Mouse (Mus musculus) liver, postnatal 0 days (tissue): ENCODE measurements around the gene Ttc16. TPM values are rescaled to one million over a fixed set of nuclear protein-coding genes. Genes with fewer than 3 reads are reported as not detected.

Experiments used
- ATAC-seq: fragments of 200-750 bp; cut with Nextera tagmentation; 2 replicates; pipeline ENCODE4 v1.8.0; 2017; ENCODE audit warnings: mild to moderate bottlenecking, moderate library complexity
- DNase-seq: peaks from one replicate; pipeline ENCODE4 v3.0.0-alpha.2; 2016
- H3K27ac ChIP-seq: fragments of 300-500 bp; sonication (generic); 2 replicates; pipeline ENCODE4 v1.5.1; 2014; ENCODE audit warnings: antibody characterized with exemption, moderate library complexity, mild to moderate bottlenecking, low read depth
- H3K27me3 ChIP-seq: fragments of 300-500 bp; sonication (generic); 2 replicates; pipeline ENCODE4 v1.6.1; 2014; ENCODE audit warnings: low read length, control low read depth, mixed read lengths; ENCODE audit not compliant: insufficient read depth
- H3K36me3 ChIP-seq: fragments of 300-500 bp; sonication (generic); replicated peaks from 2 replicates; pipeline ENCODE4 v1.6.1; 2014; ENCODE audit warnings: mild to moderate bottlenecking, control low read depth, low read length, moderate library complexity, mixed read lengths; ENCODE audit not compliant: insufficient read depth
- H3K4me1 ChIP-seq: fragments of 300-500 bp; sonication (generic); 2 replicates; pipeline ENCODE4 v1.6.1; 2014; ENCODE audit warnings: antibody characterized with exemption, mild to moderate bottlenecking, control low read depth; ENCODE audit not compliant: insufficient read depth
- H3K4me2 ChIP-seq: fragments of 300-500 bp; sonication (generic); 2 replicates; pipeline ENCODE4 v1.6.1; 2014; ENCODE audit warnings: low read depth, mild to moderate bottlenecking, low read length, moderate library complexity, mixed read lengths
- H3K4me3 ChIP-seq: fragments of 300-500 bp; sonication (generic); 2 replicates; pipeline ENCODE4 v1.5.1; 2014; ENCODE audit warnings: low read depth, low read length
- H3K9ac ChIP-seq: fragments of 300-500 bp; sonication (generic); replicated peaks from 2 replicates; pipeline ENCODE4 v1.6.1; 2014; ENCODE audit warnings: mild to moderate bottlenecking, moderate library complexity
- H3K9me3 ChIP-seq: fragments of 300-500 bp; sonication (generic); 2 replicates; pipeline ENCODE4 v1.6.1; 2016; ENCODE audit warnings: mild to moderate bottlenecking, control low read depth, low read length, mixed read lengths
- CTCF ChIP-seq: sonication (generic); IDR thresholded peaks from 2 replicates; pipeline ENCODE4 v1.5.1; 2016; ENCODE audit warnings: antibody characterized with exemption, low read depth
- EP300 ChIP-seq: IDR thresholded peaks from 2 replicates; pipeline ENCODE4 v1.6.1; 2016; ENCODE audit warnings: antibody characterized with exemption, low read depth, mild to moderate bottlenecking
- WGBS: fragments of 180-500 bp; shearing (Covaris S2); extraction: QIAGEN DNeasy Blood & Tissue Kit; methylation state at CpG from one replicate; pipeline ENCODE4 v1.1.7; 2014; ENCODE audit not compliant: insufficient replicate concordance; 5-methylcytosine and 5-hydroxymethylcytosine counted together
- polyA plus RNA-seq: library from polyadenylated mRNA; unstranded; fragments of >200 nt; fragmentation: Nextera tagmentation; extraction: Ambion mirVana; gene quantifications from 2 replicates; pipeline ENCODE4 v1.2.1, GENCODE M21; 2015

Gene Ttc16
- polyA plus RNA-seq, 1 experiment from 2014 or later: 0.08 TPM

GRCm38 (mm10) chr2:32734933-32735332, 40.5 kb downstream of the Ttc16 start:
- Histone ChIP-seq H3K4me1 (no peaks in the 10 kb centered on the region; the same call in 1 of the 2 replicates), H3K27ac (peak overlapping the region; percentile 51), H3K4me3 (no peak overlapping the region), H3K36me3 (peaks cover 8% of the 10 kb centered on the region; the same call in 1 of the 2 replicates), H3K9ac (no peak overlapping the region), H3K4me2 (no peak overlapping the region), H3K9me3 (no peaks in the 10 kb centered on the region), H3K27me3 (no peaks in the 10 kb centered on the region)
- 64% methylated on average over 4 of the region's 4 CpGs for WGBS
- DNase-seq (no peak), ATAC-seq (peak; percentile 69)
- TF ChIP-seq EP300 (no peak; the same call in 1 of the 2 replicates), CTCF (no peak)

- Histone ChIP-seq H3K27ac (peak overlapping the region; percentile 51), H3K9ac (no peak overlapping the region), H3K9me3 (no peaks in the 10 kb centered on the region), H3K4me3 (no peak overlapping the region), H3K4me1 (no peaks in the 10 kb centered on the region; the same call in 1 of the 2 replicates), H3K36me3 (peaks cover 8% of the 10 kb centered on the region; the same call in 1 of the 2 replicates), H3K27me3 (no peaks in the 10 kb centered on the region), H3K4me2 (no peak overlapping the region; the same call in 1 of the 2 replicates)
- DNase-seq (no peak), ATAC-seq (peak; percentile 19; the same call in 1 of the 2 replicates)
- TF ChIP-seq EP300: no peak
- TF ChIP-seq CTCF: no peak
- WGBS: 52% methylated on average over 4 of the region's 4 CpGs
These were observed 41.0 kb downstream of the Ttc16 start for GRCm38 (mm10) chr2:32734480-32734879.

DNA sequence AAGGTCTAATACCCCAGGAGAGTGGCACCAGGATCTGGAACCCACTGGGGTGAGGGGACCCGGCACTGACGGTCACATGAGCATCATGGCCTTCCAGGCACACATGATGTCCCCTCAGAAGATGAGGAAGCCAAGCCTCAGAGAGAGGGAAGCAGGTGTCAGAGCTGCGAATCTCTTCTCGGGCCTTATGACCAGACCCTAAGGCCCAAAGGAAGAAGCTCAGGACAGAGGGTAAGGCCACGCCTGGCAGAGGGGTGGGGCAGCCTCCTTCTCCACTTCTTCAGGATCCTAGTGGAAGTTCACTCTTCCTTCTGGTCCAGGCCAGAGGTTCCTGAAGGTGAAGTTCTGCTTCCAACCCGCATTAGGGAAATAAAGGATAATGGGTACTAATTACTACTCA, 42.7 kb downstream of the Ttc16 start:
- ATAC-seq (no peak), DNase-seq (no peak)
- 75% methylated on average over 6 of the region's 6 CpGs for WGBS

GRCm38 (mm10) chr2:32731911-32732310, 43.5 kb downstream of the Ttc16 start:
- Histone ChIP-seq H3K27ac (0 out of 2 replicates have a peak overlapping the region, but pooled peaks have one; percentile 48), H3K9me3 (no peaks in the 10 kb centered on the region), H3K4me3 (no peak overlapping the region), H3K27me3 (no peaks in the 10 kb centered on the region), H3K9ac (no peak overlapping the region), H3K36me3 (0 out of 2 replicates have a peak, but pooled peaks cover 5% of the 10 kb centered on the region), H3K4me1 (peaks cover 5% of the 10 kb centered on the region), H3K4me2 (no peak overlapping the region)
- 73% methylated on average over 4 of the region's 4 CpGs for WGBS
- ATAC-seq: no peak
- DNase-seq: no peak
- no peak for TF ChIP-seq EP300

More for the DNA sequence above, 42.7 kb downstream of the Ttc16 start:
- Histone ChIP-seq H3K9ac (no peak overlapping the region), H3K36me3 (peaks cover 5% of the 10 kb centered on the region; the same call in 1 of the 2 replicates), H3K4me2 (no peak overlapping the region), H3K4me3 (no peak overlapping the region), H3K4me1 (no peaks in the 10 kb centered on the region; the same call in none of the 2 replicates), H3K27me3 (no peaks in the 10 kb centered on the region), H3K27ac (peak overlapping the region; percentile 12; the same call in 1 of the 2 replicates), H3K9me3 (no peaks in the 10 kb centered on the region)
- TF ChIP-seq CTCF (no peak), EP300 (no peak)

DNA sequence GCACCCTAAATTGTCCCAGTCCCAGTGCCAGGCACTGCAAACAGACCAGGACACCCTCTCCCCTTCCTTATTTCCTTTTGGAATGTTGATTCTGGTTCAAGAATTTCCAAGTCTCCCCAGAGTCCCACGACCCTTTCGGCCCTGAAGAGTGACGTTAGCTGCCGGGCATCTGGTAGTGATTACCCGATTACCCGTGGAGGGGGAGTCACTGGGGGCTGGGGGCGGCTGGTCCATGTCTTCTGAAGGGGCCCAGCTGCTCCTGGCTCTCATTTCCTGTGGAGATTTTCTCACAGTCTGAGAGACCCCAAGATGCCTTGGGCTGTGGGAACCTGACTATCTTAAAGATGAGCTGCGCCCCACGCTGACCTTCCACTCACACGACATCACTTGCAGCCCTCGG, 44.6 kb downstream of the Ttc16 start:
- 0 out of 2 replicates have a peak, but pooled peaks cover 5% of the 10 kb centered on the region for H3K36me3 ChIP-seq
- H3K4me3 ChIP-seq: no peak overlapping the region
- ATAC-seq (no peak), DNase-seq (no peak)
- H3K9ac ChIP-seq: no peak overlapping the region
- peak overlapping the region; percentile 48; the same call in 1 of the 2 replicates for H3K27ac ChIP-seq
- WGBS: 60% methylated on average over 11 of the region's 11 CpGs
- H3K4me1 ChIP-seq: peaks cover 5% of the 10 kb centered on the region
- TF ChIP-seq CTCF: no peak
- no peak for TF ChIP-seq EP300
- H3K27me3 ChIP-seq: no peaks in the 10 kb centered on the region
- no peak overlapping the region for H3K4me2 ChIP-seq
- H3K9me3 ChIP-seq: no peaks in the 10 kb centered on the region

DNA sequence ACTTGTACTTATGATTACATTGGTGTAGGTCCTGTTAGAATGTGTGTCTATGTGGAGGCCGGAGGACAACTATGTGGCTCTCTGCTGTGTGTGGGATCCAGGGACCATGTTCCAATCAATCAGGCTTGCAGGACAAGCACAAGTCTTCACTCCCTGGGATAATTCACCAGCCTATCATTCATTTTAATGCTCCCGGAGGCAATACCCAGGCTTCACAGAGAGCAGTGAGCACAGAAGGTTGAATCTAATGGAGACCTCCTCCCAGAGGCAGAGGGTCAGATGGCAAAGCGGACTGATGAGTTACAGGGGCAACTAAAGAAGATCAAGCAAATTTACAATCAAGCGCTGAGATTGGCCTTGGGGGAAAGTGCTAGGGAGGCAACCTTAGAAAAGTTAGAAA, 45.9 kb downstream of the Ttc16 start:
- Histone ChIP-seq H3K27ac (0 out of 2 replicates have a peak overlapping the region, but pooled peaks have one; percentile 31), H3K9me3 (no peaks in the 10 kb centered on the region), H3K4me2 (peak overlapping the region; percentile 0; the same call in 1 of the 2 replicates), H3K9ac (no peak overlapping the region), H3K27me3 (no peaks in the 10 kb centered on the region), H3K4me3 (no peak overlapping the region), H3K36me3 (0 out of 2 replicates have a peak, but pooled peaks cover 5% of the 10 kb centered on the region), H3K4me1 (peaks cover 5% of the 10 kb centered on the region)
- WGBS: 78% methylated on average over 4 of the region's 4 CpGs
- ATAC-seq (no peak), DNase-seq (no peak)
- TF ChIP-seq EP300: no peak
- TF ChIP-seq CTCF: no peak
